Mouse (Mus musculus) c-Kit-positive CD71-negative TER-119-negative erythroid progenitor cells, embryonic 14.5 days (primary cell): Measurements from ENCODE around the gene Arhgef28.

ENCODE experiments used
- DNase-seq: peaks from one replicate; pipeline ENCODE4 v3.0.0-alpha.2; 2013; ENCODE audit warnings: low read depth

The Arhgef28 gene

DNA sequence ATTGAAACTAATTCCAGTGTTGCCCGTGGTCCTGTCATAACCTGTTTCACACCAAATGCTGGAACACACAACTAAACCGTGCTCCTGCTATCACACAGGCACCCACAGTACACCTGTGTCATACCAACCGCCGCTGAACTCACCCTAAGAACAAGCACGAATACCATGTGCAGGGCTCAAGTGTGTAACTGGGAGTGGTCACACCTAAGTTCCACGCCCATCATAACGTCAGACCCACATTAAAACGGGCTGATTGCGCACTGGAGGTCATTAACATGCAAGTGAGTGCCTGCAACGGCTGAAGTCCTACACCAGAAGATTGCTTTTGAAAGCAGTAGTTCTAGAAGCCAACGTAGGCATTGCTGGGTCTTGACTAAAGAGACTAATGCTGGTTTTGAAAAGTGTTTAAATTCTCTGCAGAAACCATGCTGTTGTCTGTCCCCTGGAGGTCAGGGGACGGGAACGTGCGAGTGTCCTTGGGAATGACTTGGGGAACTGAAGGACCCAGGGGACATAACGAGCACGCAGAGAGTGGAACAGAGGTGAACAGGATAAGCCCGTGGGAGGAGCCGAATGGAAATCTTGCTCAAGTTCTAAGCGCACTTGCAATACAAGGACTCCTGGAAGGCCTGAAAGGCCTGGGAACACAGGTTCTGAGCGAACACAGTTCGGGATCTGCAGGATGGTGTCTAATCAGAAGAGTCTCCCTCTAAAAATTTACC is 22.9 kb downstream of the Arhgef28 start:
- DNase-seq: no peak

DNA sequence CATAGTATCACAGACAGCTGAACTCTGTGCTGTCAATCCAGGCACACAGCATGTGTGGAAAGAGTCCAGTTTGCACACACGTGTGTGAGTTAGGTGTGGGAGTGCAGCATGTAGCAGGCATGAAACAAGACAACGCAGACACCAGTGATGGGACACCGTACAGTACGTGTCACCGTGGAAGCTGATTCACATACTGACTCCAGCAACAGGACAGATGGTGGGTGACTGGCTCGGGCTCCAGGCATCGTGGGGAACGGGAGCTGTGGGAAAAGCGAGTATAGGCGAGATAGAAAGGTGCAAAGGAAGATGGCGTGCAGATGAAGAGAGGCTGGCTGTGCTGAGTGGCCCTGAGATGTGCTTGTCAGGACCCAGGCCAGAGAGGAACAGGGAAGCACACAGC is 23.9 kb downstream of the Arhgef28 start:
- DNase-seq: no peak

DNA sequence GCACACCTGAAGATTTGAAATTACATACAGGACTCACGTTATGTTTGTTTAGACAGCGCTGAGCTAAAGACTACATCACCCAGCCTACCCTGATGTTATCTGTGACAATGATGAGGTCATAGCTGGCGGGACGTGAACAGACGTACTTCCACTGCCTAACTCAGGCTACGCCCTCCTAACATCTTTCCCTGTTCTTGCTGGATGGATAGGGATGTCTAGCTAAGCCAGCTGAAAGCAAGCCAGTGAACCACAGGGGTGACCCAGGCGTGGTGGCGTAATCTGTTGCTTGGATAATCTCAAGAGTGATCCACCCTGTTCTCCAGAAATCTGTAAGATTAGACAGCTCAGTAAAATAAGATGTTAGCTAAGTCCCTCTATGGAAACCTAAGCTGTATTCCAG is 25.6 kb downstream of the Arhgef28 start:
- no peak for DNase-seq

DNA sequence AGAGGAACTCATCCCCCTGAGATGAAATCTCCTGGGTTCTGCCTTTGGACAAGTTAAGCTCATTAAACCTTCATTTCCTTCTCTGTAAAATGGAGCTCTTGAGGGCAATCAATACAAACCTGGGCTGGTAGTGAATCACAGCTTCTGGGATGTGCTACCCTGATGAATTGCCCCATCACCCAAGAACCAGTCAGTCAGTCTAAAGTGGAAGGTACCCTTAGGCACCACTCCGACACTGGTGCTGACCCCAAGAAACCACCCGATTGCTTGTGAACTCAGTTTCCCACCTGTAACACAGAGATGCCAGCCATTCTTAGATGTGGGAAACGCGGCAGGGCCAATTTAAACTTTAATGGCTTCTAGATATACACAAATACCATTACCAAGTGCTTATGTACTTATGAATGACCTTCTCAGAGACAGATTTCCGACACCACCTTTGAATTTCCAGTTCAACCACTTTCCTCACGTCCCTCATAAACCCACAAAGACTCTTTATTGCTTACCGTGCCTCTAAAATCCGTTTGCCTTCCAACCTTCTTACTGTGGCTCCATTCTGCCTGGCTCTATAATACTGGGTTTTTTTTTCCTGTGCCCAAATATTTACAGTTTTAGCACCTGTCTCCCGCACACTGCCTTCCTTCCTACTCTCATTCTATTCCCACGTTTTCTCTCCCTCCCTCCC is 30.8 kb downstream of the Arhgef28 start:
- DNase-seq: no peak

DNA sequence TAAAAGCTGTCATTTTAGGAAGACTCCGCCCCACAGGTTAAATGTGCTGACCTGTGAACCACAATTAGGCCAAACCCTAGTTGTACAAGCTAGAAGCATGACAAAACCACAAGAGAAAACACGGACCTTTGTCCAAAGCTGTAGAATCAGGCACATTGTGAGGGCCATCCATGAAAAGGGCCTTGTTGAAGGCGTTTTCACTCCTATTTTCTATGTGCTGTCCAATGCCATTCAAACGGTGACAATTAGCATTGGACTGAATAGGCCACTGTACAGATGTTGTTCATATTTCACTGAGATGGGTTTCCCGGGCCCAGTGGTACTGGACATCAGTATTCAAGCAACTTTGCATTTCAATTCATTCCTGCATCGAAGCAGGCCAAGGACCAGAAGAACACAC is 33.2 kb downstream of the Arhgef28 start:
- no peak for DNase-seq

DNA sequence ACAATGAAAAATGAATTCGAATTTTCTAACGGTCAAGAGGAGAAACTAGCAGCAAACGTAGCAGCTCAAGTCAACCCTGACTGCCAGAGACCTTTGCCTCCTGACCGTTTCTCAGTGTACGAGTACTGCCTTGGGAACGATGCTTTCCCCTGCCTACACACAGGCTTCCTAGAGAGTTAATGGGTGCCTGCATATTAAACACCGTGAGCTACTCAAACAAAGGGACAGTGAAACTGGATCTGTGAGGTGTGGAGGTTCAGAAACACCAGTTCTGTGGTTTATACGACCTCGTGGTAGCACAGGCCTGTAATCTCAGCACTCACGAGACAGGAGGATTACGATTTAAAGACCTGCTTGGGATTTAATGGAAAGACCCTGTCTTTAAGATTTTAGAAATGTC is 33.9 kb downstream of the Arhgef28 start:
- no peak for DNase-seq

DNA sequence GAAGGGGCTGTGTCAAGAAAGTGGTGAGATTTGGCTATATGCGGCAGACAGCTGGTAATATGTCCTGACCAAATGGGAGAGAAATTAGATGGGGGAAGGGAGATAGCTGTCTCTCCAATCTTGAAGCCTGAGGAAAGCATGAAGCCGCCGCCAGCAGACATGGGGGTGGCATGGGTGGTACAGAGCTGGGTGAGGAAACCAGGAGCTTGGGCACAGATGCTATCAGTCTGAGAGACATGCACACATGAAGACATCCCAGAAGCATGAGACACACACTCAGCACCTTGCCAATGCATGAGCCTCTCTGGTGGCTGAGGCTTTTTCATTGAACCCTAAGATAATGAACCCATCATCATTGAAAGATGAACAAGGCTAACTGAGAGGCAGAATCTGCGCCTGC is 34.5 kb downstream of the Arhgef28 start:
- DNase-seq: no peak

DNA sequence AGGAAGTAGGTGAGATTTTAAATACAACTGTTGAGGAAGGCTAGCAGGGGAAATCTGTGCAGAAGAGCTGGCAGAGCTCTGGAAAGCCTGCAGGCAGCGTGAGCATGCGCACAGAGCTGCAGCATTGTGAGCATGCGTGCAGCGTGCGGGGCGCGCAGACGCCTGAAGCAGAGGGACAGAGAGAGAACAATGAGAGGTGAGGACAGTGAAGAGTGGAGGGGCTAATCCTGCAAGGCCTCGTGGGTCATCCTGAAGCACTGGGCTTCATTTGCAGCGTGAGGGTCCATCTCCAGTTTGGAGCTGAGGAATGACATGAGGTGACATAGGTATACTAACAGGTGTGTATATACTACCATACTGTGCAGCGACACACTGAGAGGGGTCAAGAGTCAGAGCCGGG is 35.0 kb downstream of the Arhgef28 start:
- no peak for DNase-seq

DNA sequence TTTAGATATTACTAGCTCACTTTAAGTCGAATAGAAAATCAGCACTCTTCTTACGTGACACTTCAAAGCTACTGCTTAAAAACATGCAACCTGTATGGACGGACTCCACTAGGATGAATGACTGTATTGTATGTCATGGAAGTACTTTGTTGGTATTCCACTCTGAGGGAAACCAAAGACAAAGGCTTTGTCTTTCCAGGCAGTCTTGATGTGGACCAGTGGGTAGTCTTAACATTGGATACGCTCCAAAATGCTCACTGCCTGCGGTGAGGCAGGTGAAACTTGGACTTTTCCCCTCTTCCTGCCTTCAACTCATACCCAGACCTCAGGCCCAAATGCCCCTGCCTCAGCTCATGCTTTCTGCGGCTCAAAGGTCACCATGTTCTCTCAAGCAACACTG is 41.4 kb downstream of the Arhgef28 start:
- no peak for DNase-seq

DNA sequence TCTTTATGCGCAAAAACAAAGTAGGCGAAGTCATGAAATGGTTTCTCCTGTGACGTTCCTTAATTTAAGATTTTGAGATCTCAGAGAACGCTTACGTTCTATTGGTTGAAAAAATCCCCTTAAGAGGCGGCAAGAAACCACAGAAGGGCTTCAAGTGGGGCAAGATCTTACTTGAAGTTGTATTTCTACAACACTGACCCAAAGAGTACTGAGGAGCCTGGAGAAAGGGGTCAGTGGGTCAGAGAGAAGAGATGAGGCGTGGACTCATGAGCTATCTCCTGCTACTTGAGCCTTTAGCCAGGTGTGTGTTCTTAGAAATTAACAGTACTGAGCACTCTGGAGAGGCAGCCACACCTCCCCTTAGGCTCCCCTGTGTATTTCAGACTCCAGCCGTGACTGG is 44.7 kb downstream of the Arhgef28 start:
- DNase-seq: no peak

DNA sequence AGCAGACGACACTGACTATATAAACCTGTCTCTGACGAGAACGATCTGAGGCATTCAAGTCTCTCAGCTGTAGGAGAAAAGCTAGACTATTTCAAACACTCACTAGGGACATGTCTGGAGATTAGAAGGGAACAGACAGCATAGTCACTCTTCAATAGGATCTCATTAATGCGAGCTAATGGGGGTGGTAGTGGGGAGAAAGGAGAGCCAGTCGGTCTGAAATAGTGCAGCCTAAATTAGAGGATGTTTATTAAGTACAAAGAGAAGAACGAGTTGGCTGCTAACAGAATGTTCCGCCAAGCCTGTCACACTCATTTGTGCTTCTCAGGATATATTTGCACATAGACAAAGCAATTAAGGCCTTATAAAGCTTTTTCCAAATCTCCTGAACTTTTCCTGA is 49.6 kb downstream of the Arhgef28 start:
- DNase-seq: no peak

DNA sequence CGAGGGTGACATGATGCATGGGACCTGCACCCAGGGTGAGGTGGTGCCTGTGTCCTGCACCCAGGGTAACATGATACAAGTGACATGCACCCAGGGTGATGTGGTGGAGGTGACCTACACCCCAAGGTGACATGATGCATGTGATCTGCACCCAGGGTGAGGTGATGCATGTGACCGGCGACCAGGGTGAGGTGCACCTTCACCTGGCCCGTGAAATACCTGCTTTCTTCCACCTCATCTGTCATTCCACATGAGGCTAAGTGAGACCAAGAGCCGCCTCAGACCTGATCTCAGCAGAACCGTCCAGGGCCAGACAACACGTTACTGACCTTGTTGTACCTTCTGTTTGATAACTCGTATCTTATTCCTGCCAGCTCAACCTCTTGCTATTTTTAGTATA is 53.5 kb downstream of the Arhgef28 start:
- no peak for DNase-seq

DNA sequence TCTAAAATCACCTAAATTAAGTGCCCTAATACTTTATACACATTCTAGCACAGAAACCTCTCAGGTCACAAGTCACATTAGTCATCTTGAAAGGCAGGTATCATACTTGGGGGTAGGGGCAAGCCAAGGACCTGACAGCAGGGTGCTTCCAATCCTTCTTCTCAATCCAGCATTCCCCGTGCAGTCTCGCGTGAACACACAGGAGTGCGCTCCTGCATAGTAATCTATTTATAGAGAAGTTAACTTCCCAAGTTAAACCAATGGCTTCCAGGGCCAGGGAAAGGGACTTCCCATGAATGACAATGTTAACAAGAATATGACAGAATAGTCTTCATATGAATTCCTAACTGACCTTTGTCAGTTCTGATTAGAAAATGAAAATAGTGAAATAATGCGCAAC is 58.7 kb downstream of the Arhgef28 start:
- no peak for DNase-seq

DNA sequence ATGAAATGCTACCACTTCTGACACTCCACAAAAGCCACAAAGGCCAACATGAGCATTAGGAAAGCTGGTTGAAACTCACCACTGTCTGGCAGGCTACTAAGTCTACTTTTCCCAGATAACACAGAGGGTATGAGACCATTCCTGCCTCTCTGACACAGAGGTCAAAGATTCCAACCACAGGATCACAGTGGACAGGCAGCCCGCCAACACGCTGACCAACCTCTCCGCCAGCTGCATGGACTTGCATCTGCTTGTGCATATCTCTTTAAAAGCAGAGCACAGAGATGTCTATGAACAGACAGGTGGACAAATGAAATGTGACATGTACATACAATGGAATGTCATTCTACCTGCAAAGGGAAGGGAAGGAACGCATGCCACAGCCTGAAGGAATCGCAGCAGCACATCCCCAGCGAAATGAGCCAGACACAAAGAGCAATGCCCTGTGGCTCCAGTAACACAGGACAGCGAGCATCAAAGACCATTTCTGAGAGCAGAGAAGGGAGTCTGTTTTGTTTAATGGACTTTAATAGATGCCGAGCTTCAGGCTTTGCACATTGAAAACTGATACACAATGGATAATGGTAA is 59.6 kb downstream of the Arhgef28 start:
- no peak for DNase-seq

DNA sequence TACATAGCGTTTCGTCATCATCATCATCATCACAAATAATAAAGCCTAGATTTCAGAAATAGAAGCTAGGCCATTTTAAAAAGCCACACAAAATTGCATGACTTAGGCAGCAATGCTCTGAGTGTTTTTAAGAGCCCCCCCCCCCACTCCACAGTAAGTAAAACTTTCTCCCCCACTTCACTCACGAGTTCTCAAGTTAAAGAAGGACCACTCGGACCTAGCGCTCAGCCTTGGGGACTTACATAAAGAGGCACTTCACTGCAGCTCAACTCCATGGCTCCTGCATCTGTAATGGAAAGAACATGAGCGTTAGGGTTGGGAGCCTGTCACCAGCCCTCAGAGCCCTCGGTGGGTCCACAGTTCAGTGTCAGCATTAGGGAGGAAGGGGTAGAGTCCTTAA is 60.9 kb downstream of the Arhgef28 start:
- no peak for DNase-seq

DNA sequence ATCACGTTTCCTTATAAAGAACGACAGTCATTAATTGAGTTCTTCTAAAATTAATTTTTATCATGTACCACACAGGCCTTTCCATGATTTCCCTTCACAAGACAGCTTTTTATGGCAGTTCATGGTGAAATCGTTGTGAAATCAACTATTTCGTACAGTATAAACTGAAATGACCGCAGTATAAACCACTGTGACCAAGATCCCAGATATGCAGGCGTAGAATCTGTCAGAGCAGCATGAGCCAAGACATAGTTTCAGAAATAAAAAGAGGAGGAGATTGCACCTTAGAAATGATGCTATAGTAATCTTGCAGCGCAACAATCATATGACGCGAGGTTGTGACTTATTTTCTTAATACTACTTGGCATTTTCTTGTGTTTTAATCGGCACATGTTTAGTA is 63.2 kb downstream of the Arhgef28 start:
- DNase-seq: no peak

DNA sequence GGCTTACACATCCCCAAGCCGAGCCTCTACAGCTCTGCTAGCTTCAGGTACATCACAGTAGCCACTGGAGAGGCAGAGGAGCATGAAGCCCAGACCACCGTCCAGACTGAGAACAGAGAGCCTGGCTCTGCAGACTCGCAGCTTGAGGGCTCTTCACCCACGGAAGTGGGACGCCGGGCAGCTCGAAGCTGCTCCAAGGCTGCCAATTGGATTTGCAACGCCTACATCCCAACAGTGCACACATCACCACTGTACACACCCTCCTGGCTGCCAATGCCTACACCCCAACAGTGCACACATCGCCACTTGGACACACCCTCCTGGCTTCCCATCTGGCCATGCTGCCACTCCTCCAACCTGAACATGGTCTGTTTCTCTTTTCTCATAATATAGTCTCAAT is 65.6 kb downstream of the Arhgef28 start:
- DNase-seq: no peak

DNA sequence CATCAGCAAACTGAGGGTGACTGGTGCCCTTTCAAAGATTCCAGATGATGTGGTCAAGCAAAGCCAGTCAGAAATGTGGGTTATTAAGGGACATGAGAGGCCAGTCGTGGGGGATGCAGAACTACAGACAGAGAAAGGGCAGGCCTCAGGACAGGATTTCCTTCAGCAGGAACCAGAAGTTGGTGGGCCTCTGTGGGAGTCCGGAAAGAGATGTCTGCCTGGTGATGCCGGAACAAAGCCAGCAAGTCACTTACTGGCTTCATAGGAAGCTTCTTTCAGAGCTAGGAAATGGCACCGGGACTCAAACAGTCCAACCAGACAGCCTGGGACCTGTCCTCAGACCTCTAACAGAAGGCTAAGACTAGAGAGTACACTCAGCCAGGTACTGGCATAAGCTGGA is 67.5 kb downstream of the Arhgef28 start:
- DNase-seq: no peak

DNA sequence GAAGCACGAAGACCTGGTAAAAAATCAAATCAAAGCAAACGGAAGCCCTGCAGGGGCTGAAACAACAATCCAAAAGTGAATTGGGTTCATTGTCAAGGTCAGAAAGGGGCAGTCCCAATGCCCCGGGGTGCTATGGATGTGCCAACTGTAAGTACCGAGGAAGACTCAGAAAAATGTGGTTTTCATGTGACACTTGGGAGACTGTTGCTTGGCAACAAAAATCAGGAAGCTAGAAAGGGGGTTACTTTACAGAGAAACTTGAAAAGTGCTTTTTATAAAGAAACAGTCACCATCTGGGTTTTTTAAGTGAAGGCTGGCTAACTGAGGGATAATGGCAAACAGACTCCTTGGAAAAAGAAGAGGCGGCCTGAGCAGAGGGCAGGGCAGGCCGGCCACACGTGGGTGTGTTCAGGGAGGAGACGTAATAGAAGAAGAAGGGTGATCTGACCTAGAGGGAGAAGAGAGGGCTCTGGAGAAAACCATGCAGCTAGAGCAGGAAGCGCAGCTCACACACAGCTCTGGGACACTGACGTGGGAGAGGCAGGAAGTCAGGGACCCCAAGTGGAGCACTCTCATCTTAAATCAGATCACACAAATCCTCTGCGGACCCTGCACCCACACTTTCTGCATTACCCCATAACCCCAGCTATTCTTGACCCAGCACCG is 70.2 kb downstream of the Arhgef28 start:
- DNase-seq: no peak

DNA sequence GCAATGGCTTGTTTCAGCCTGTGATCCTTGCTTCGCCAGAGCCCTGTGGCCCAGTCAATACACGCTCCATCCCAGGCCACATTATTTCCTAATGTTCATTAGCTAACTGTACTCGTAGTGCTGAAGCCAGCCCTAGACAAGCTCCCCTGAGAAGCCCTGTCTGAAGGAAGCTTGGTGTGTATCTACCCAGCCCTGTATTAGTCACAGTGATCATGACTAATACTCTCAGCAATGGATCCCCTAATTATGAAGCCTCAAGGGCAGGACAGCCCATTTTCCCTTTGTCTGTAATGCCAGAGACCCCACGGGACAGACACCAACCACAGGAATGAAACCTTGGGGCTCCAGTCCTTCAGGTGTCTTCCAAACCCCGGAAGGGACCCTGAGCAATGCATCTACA is 73.3 kb downstream of the Arhgef28 start:
- no peak for DNase-seq

DNA sequence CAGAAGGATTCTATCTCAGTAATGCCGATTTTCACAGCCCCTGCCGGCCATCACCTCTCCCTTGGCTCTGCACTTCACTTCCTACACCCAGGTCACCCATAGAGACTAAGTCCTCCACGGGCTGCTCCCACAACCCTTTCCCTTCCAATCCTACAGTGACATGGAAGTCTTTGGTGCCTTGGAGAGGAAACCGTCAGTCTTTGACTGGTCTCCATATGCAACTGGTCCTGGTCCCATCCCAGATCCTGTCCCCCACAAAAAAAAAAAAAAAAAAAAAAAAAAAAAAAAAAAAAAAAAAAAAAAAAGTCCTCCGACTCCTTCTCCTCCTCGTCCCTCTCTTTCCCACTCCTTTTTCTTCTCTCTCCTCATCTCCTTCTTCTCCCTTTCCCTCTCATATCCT is 74.0 kb downstream of the Arhgef28 start:
- DNase-seq: no peak

DNA sequence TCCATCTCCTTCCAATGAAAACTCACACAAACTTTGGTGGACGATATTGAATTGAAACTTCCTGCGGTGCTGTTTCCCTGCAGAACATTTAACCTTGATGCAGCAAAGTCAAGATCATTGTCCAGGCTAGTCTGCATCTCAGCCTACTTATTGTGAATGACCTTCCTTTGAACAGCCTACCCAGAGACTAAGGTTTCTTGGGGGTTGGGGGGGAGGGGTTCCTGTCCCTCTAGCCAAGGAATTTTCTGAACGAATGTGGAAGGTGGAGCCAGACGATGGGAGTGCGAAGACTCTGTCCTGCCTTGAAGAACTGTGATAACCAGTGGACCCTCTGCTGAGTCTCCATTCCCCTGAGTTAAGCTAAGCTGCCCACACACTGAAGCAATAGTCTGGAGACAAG is 80.6 kb downstream of the Arhgef28 start:
- DNase-seq: no peak

DNA sequence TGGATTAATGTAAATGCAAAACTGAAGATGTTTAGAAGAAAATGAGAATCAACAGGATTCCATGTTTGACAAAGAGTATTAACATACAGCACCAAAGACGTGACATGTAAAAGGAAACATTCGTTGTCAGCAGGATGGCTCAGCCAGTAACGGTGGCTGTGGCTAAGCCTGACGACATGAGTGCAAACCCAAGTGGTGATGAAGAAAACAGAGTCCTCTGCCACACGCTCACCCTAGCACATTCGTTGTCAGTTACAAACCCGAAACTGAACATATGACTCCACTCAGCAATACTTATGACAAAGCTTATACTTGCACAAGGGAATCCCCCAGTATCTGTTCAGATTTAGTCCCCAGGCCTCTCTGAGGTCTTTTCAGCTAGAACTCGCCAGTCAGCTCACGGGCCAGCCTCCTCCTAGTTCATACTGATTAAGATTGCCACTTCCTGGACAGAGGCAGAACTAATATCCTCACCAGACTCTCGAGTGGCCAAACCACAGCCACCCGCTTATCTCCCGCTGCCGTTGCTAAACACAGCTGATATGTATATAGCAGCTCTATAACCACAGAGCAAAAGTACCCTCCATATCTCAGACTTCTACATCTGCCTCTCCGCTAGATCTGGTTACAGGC is 82.0 kb downstream of the Arhgef28 start:
- peak; percentile 36 for DNase-seq
